Mouse (Mus musculus): ENCODE data around the gene Rhbdl1. TPM values are rescaled to one million over a fixed set of nuclear protein-coding genes. Genes with fewer than 3 reads are reported as not detected.
A peak's percentile ranks its signal among the peaks of the same experiment; 100 is the strongest.

Rhbdl1 gene
- total RNA-seq, 1 experiment: 1.1 TPM

- TF ChIP-seq HCFC1 (IDR thresholded peaks at IDR 0.05; ENCODE audit: borderline replicate concordance, insufficient read depth, low read length) (no peak), MAFK (IDR thresholded peaks at IDR 0.05; ENCODE audit: insufficient read depth, low read depth, low read length) (no peak), ZNF384 (IDR thresholded peaks at IDR 0.05; ENCODE audit: low read depth, low read length) (no peak)
- no peak overlapping the region for H3K4me3 ChIP-seq (ENCODE audit: insufficient read depth in 1 of 2, low read depth in 1 of 2, low read length in 2 of 2, poor library complexity in 1 of 2, severe bottlenecking in 1 of 2)
- H3K27ac ChIP-seq (ENCODE audit: insufficient read depth, low read depth, low read length, poor library complexity, severe bottlenecking): no peak overlapping the region
- H3K9ac ChIP-seq (ENCODE audit: insufficient read depth, low read depth, low read length, poor library complexity, severe bottlenecking): no peak overlapping the region
- no peak for DNase-seq (ENCODE audit: low read depth, low spot score)
- H3K9me3 ChIP-seq (ENCODE audit: control insufficient read depth, insufficient read depth, low read depth, low read length): no peaks in the 10 kb centered on the region
- H3K36me3 ChIP-seq (ENCODE audit: control insufficient read depth, insufficient read depth, low read length, poor library complexity, severe bottlenecking): peaks cover 33% of the 10 kb centered on the region
- in situ Hi-C loops (cut with MboI; ENCODE audit: low sequenced_read_pairs in 2 of 2, unreplicated experiment in 2 of 2): no loop called here
- H3K4me1 ChIP-seq (ENCODE audit: control insufficient read depth in 2 of 2, insufficient read depth in 2 of 2, low read length in 2 of 2, poor library complexity in 1 of 2): peaks cover 5 to 38% of the 10 kb centered on the region in 2 experiments; a peak in 3 of 4 replicates
Observed at GRCm38 (mm10) chr17:25879750-25880149, 42.7 kb upstream of the Rhbdl1 start.

GRCm38 (mm10) chr17:25879261-25879660 is 42.2 kb upstream of the Rhbdl1 start:
- H3K9me3 ChIP-seq (ENCODE audit: control insufficient read depth, insufficient read depth, low read depth, low read length): no peaks in the 10 kb centered on the region
- no peak overlapping the region for H3K4me3 ChIP-seq (ENCODE audit: insufficient read depth in 1 of 2, low read depth in 1 of 2, low read length in 2 of 2, poor library complexity in 1 of 2, severe bottlenecking in 1 of 2)
- DNase-seq (ENCODE audit: low read depth, low spot score): peak; percentile 78
- H3K4me1 ChIP-seq (ENCODE audit: control insufficient read depth in 2 of 2, insufficient read depth in 2 of 2, low read length in 2 of 2, poor library complexity in 1 of 2): peaks cover 5 to 37% of the 10 kb centered on the region in 2 experiments; a peak in 3 of 4 replicates
- TF ChIP-seq ZNF384 (IDR thresholded peaks at IDR 0.05; ENCODE audit: low read depth, low read length) (no peak), MAFK (IDR thresholded peaks at IDR 0.05; ENCODE audit: insufficient read depth, low read depth, low read length) (no peak), HCFC1 (IDR thresholded peaks at IDR 0.05; ENCODE audit: borderline replicate concordance, insufficient read depth, low read length) (0 out of 2 replicates have a peak, but pooled peaks have one; percentile 30)
- H3K27ac ChIP-seq (ENCODE audit: insufficient read depth, low read depth, low read length, poor library complexity, severe bottlenecking): no peak overlapping the region
- no peak overlapping the region for H3K9ac ChIP-seq (ENCODE audit: insufficient read depth, low read depth, low read length, poor library complexity, severe bottlenecking)
- H3K36me3 ChIP-seq (ENCODE audit: control insufficient read depth, insufficient read depth, low read length, poor library complexity, severe bottlenecking): peaks cover 28% of the 10 kb centered on the region
- in situ Hi-C loops (cut with MboI; ENCODE audit: low sequenced_read_pairs in 2 of 2, unreplicated experiment in 2 of 2): no loop called here

GRCm38 (mm10) chr17:25878611-25879180 is 41.6 kb upstream of the Rhbdl1 start:
- TF ChIP-seq CHD2 (IDR thresholded peaks at IDR 0.05; ENCODE audit: low read depth, low read length): no peak
- no peak for TF ChIP-seq HCFC1 (IDR thresholded peaks at IDR 0.05; ENCODE audit: borderline replicate concordance, insufficient read depth, low read length)
- no peak for TF ChIP-seq MAFK (IDR thresholded peaks at IDR 0.05; ENCODE audit: insufficient read depth, low read depth, low read length)
- TF ChIP-seq ZNF384 (IDR thresholded peaks at IDR 0.05; ENCODE audit: low read depth, low read length): no peak
- no peak for TF ChIP-seq ZC3H11A (IDR thresholded peaks at IDR 0.05; ENCODE audit: borderline replicate concordance, low read depth, low read length)
- Histone ChIP-seq H3K9me3 (ENCODE audit: control insufficient read depth, insufficient read depth, low read depth, low read length) (no peaks in the 10 kb centered on the region), H3K4me1 (ENCODE audit: control insufficient read depth in 2 of 2, insufficient read depth in 2 of 2, low read length in 2 of 2, poor library complexity in 1 of 2) (peaks cover 5 to 42% of the 10 kb centered on the region in 2 experiments; a peak in 3 of 4 replicates)

GRCm38 (mm10) chr17:25877741-25878610 is 40.9 kb upstream of the Rhbdl1 start:
- in situ Hi-C loops (cut with MboI; ENCODE audit: low sequenced_read_pairs in 2 of 2, unreplicated experiment in 2 of 2): no loop called here
- no peak overlapping the region for H3K27ac ChIP-seq (ENCODE audit: insufficient read depth, low read depth, low read length, poor library complexity, severe bottlenecking)
- peaks cover 16% of the 10 kb centered on the region for H3K36me3 ChIP-seq (ENCODE audit: control insufficient read depth, insufficient read depth, low read length, poor library complexity, severe bottlenecking)
- TF ChIP-seq ZC3H11A (IDR thresholded peaks at IDR 0.05; ENCODE audit: borderline replicate concordance, low read depth, low read length) (no peak), CHD2 (IDR thresholded peaks at IDR 0.05; ENCODE audit: low read depth, low read length) (no peak), HCFC1 (IDR thresholded peaks at IDR 0.05; ENCODE audit: borderline replicate concordance, insufficient read depth, low read length) (no peak)
- peaks cover 5 to 40% of the 10 kb centered on the region in 2 experiments; a peak in 3 of 4 replicates for H3K4me1 ChIP-seq (ENCODE audit: control insufficient read depth in 2 of 2, insufficient read depth in 2 of 2, low read length in 2 of 2, poor library complexity in 1 of 2)
- no peak for DNase-seq (ENCODE audit: low read depth, low spot score)
- H3K9ac ChIP-seq (ENCODE audit: insufficient read depth, low read depth, low read length, poor library complexity, severe bottlenecking): no peak overlapping the region
- H3K4me3 ChIP-seq (ENCODE audit: insufficient read depth in 1 of 2, low read depth in 1 of 2, low read length in 2 of 2, poor library complexity in 1 of 2, severe bottlenecking in 1 of 2): no peak overlapping the region
- no peaks in the 10 kb centered on the region for H3K9me3 ChIP-seq (ENCODE audit: control insufficient read depth, insufficient read depth, low read depth, low read length)

More at GRCm38 (mm10) chr17:25878611-25879180, 41.6 kb upstream of the Rhbdl1 start:
- Histone ChIP-seq H3K9ac (ENCODE audit: insufficient read depth, low read depth, low read length, poor library complexity, severe bottlenecking) (no peak overlapping the region), H3K4me3 (ENCODE audit: insufficient read depth in 1 of 2, low read depth in 1 of 2, low read length in 2 of 2, poor library complexity in 1 of 2, severe bottlenecking in 1 of 2) (no peak overlapping the region), H3K36me3 (ENCODE audit: control insufficient read depth, insufficient read depth, low read length, poor library complexity, severe bottlenecking) (peaks cover 23% of the 10 kb centered on the region), H3K27ac (ENCODE audit: insufficient read depth, low read depth, low read length, poor library complexity, severe bottlenecking) (no peak overlapping the region)
- DNase-seq (ENCODE audit: low read depth, low spot score): no peak
- in situ Hi-C loops (cut with MboI; ENCODE audit: low sequenced_read_pairs in 2 of 2, unreplicated experiment in 2 of 2): no loop called here

Data from ES-E14 (cell line).